Mouse (Mus musculus) myocyte (in vitro differentiated cells): ENCODE data around the gene Brd9. TPM values are rescaled to one million over a fixed set of nuclear protein-coding genes. Genes with fewer than 3 reads are reported as not detected.

ENCODE experiments used
- H3K27me3 ChIP-seq: one replicate; pipeline ENCODE4 v1.6.1; 2011; ENCODE audit not compliant: control insufficient read depth, insufficient read depth, insufficient read length
- H3K36me3 ChIP-seq: one replicate; pipeline ENCODE4 v1.6.1; 2011; ENCODE audit not compliant: control insufficient read depth, insufficient read depth
- H3K4me2 ChIP-seq: one replicate; pipeline ENCODE4 v1.6.1; 2011; ENCODE audit warnings: low read depth, control low read depth
- H3K4me3 ChIP-seq: one replicate; pipeline ENCODE4 v1.5.1; 2011; ENCODE audit warnings: mild to moderate bottlenecking, control low read depth, moderate library complexity
- H3K79me2 ChIP-seq: one replicate; pipeline ENCODE4 v1.6.1; 2011; ENCODE audit not compliant: control insufficient read depth, insufficient read depth
- H3ac ChIP-seq: one replicate; pipeline ENCODE4 v1.6.1; 2011; ENCODE audit not compliant: control insufficient read depth, insufficient read length
- CEBPB ChIP-seq: IDR thresholded peaks from 2 replicates; pipeline ENCODE4 v1.6.1; 2011; ENCODE audit warnings: mild to moderate bottlenecking, moderate library complexity; ENCODE audit not compliant: poor library complexity, insufficient read depth, severe bottlenecking
- E2F4 ChIP-seq: IDR thresholded peaks from one replicate; pipeline ENCODE4 v1.6.1; 2011; ENCODE audit warnings: mild to moderate bottlenecking, control low read depth, moderate library complexity; ENCODE audit not compliant: insufficient read depth
- MAX ChIP-seq: IDR thresholded peaks from one replicate; pipeline ENCODE4 v1.6.1; 2011; ENCODE audit warnings: low read depth, mild to moderate bottlenecking, control low read depth
- MYOD1 ChIP-seq, 3 experiments: IDR thresholded peaks; one replicate each; pipeline ENCODE4 v1.6.1; 2011; ENCODE audit warnings: control low read depth in 2 of 3, low read depth in 2 of 3, mild to moderate bottlenecking in 2 of 3, moderate library complexity in 1 of 3; ENCODE audit not compliant: insufficient read length in 2 of 3, control insufficient read depth in 1 of 3
- MYOG ChIP-seq, 3 experiments: IDR thresholded peaks; one replicate each; pipeline ENCODE4 v1.6.1; 2011; ENCODE audit warnings: control low read depth in 2 of 3, low read depth in 2 of 3, mild to moderate bottlenecking in 2 of 3; ENCODE audit not compliant: insufficient read length in 2 of 3, control insufficient read depth in 1 of 3, insufficient read depth in 1 of 3
- POLR2A ChIP-seq: IDR thresholded peaks from one replicate; pipeline ENCODE4 v1.6.1; 2011; ENCODE audit warnings: low read depth, mild to moderate bottlenecking, control low read depth, moderate library complexity; ENCODE audit not compliant: insufficient read length
- POLR2AphosphoS2 ChIP-seq: IDR thresholded peaks from one replicate; pipeline ENCODE4 v1.6.1; 2011; ENCODE audit warnings: low read depth, control low read depth; ENCODE audit not compliant: insufficient read length
- REST ChIP-seq: IDR thresholded peaks from one replicate; pipeline ENCODE4 v1.6.1; 2011; ENCODE audit warnings: mild to moderate bottlenecking, control low read depth, moderate library complexity; ENCODE audit not compliant: insufficient read depth, insufficient read length
- SRF ChIP-seq: IDR thresholded peaks from one replicate; pipeline ENCODE4 v1.6.1; 2011; ENCODE audit warnings: low read depth; ENCODE audit not compliant: control insufficient read depth, insufficient read length
- TCF12 ChIP-seq: IDR thresholded peaks from one replicate; pipeline ENCODE4 v1.6.1; 2011; ENCODE audit warnings: mild to moderate bottlenecking, control low read depth; ENCODE audit not compliant: poor library complexity, insufficient read depth, severe bottlenecking
- TCF3 ChIP-seq: IDR thresholded peaks from one replicate; pipeline ENCODE4 v1.6.1; 2011; ENCODE audit warnings: low read depth, control low read depth; ENCODE audit not compliant: insufficient read length
- USF1 ChIP-seq: IDR thresholded peaks from one replicate; pipeline ENCODE4 v1.6.1; 2011; ENCODE audit warnings: low read depth, mild to moderate bottlenecking, control low read depth, moderate library complexity
- polyA plus RNA-seq: library from polyadenylated mRNA; unstranded; fragments of >200 nt; fragmentation: generic; extraction: Trizol; gene quantifications from one replicate; pipeline ENCODE4 v1.2.1, GENCODE M21; 2012; ENCODE audit warnings: missing spikeins

Brd9 gene
- polyA plus RNA-seq, 1 experiment: 15.8 TPM

DNA sequence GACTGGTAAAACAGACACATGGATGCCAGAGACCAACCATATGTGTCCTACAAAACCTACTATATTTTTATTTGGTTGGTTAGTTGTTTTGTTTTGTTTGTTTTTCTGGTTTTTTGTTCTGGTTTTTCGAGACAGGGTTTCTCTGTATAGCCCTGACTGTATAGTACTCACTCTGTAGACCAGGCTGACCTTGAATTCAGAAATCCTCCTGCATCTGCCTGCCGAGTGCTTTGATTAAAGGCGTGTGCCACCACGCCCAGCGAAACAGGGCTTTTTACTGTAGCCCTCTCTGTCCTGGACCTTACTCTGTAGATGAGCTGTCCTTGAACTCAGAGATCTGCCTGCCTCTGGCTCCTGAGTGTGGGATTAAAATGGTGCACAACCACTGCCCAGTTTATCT, 1.5 kb downstream of the Brd9 start:
- Histone ChIP-seq H3ac (no peak overlapping the region), H3K4me3 (no peak overlapping the region), H3K4me2 (no peak overlapping the region), H3K79me2 (peaks cover 10% of the 10 kb centered on the region), H3K36me3 (peaks cover 8% of the 10 kb centered on the region), H3K27me3 (no peaks in the 10 kb centered on the region)
- no peak for TF ChIP-seq MYOD1 (IDR thresholded peaks at IDR 0.05; ENCODE audit: control insufficient read depth in 1 of 3, insufficient read length in 2 of 3, low read depth in 2 of 3)
- no peak for TF ChIP-seq REST
- TF ChIP-seq CEBPB: no peak
- no peak for TF ChIP-seq MAX
- TF ChIP-seq MYOG (IDR thresholded peaks at IDR 0.05; ENCODE audit: control insufficient read depth in 1 of 3, insufficient read depth in 1 of 3, insufficient read length in 2 of 3, low read depth in 2 of 3): no peak
- TF ChIP-seq SRF: no peak
- no peak for TF ChIP-seq E2F4
- no peak for TF ChIP-seq POLR2AphosphoS2
- no peak for TF ChIP-seq TCF3
- no peak for TF ChIP-seq USF1
- TF ChIP-seq TCF12: no peak
- TF ChIP-seq POLR2A: no peak

DNA sequence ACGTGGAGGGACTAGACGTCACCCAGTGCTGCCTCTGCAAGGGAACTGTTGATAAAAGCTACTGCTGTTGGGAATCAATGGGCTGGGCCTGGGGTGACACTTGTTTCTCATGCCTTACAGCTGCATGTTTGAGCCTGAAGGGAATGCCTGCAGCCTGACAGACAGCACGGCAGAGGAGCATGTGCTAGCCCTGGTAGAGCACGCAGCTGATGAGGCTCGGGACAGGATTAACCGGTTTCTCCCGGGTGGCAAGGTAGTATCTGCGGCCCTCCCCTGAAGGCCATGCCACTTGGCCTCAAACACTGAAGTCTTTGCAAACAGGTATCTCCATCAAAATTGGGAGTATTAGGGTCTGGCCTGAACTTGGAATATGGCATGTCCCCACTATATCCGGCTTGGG, 7.0 kb downstream of the Brd9 start:
- no peak for TF ChIP-seq E2F4
- no peak for TF ChIP-seq MYOG (IDR thresholded peaks at IDR 0.05; ENCODE audit: control insufficient read depth in 1 of 3, insufficient read depth in 1 of 3, insufficient read length in 2 of 3, low read depth in 2 of 3)
- no peak for TF ChIP-seq TCF12
- TF ChIP-seq USF1: no peak
- no peak for TF ChIP-seq MYOD1 (IDR thresholded peaks at IDR 0.05; ENCODE audit: control insufficient read depth in 1 of 3, insufficient read length in 2 of 3, low read depth in 2 of 3)
- TF ChIP-seq TCF3: no peak
- no peak for TF ChIP-seq MAX
- no peak for TF ChIP-seq POLR2AphosphoS2
- no peak for TF ChIP-seq REST
- TF ChIP-seq CEBPB: no peak
- TF ChIP-seq POLR2A: no peak
- TF ChIP-seq SRF: no peak

DNA sequence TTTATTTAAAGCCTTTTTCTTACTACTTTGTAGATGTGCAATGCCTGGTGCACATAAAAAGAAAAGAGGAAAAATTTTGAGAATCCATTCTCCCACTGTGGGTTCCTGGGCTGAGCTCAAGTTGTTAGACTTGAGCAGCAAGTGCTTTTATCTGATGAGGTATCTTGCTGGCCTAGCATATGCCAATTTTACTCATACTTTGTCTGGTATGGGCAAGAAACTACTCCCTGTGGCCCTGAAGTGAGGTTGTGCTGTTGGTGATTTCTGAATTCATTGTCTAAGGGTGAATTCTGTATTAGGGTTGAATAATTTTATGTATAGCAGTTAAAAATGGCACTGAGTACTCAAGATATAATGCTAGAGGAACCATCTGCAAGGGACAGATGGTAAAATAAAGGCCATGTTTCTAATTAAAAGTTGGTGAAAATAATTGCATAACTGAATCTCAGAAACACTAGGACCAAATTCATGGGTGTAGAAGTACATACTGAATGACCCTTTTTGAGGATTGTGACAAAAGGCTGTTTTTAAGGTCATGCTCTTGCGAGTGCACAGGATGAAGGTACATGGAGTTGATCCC, 16.0 kb downstream of the Brd9 start:
- Histone ChIP-seq H3K79me2 (no peaks in the 10 kb centered on the region), H3K27me3 (no peaks in the 10 kb centered on the region), H3K4me3 (no peak overlapping the region), H3ac (no peak overlapping the region), H3K36me3 (peaks cover 18% of the 10 kb centered on the region), H3K4me2 (no peak overlapping the region)
- TF ChIP-seq TCF3: no peak
- TF ChIP-seq MYOD1 (IDR thresholded peaks at IDR 0.05; ENCODE audit: control insufficient read depth in 1 of 3, insufficient read length in 2 of 3, low read depth in 2 of 3): no peak
- TF ChIP-seq REST: no peak
- no peak for TF ChIP-seq POLR2AphosphoS2
- no peak for TF ChIP-seq SRF

More for the DNA sequence above, 7.0 kb downstream of the Brd9 start:
- Histone ChIP-seq H3K4me2 (no peak overlapping the region), H3K27me3 (no peaks in the 10 kb centered on the region), H3K36me3 (peaks cover 5% of the 10 kb centered on the region), H3K79me2 (no peaks in the 10 kb centered on the region), H3ac (no peak overlapping the region), H3K4me3 (no peak overlapping the region)

DNA sequence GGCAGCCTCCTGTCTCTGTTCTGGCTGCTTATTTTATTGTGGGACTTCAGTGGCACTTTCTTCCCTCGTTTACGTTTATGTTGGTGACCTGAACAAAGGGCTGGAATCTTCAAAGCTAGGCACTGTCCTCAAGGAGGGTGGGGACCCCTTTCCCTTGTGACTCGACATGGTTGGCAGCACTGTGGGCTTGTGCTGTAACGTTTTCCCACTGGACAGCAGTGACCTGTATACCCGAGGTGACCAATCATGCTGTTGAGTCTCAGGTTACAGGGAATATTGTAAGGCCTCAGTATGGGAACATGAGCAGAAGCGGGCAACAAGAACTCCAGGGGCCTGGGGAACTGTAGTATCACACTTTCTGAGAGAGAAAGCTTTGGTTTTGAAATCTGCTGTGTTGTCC, 17.1 kb downstream of the Brd9 start:
- Histone ChIP-seq H3K27me3 (no peaks in the 10 kb centered on the region), H3K79me2 (no peaks in the 10 kb centered on the region), H3K4me2 (no peak overlapping the region), H3K36me3 (peaks cover 22% of the 10 kb centered on the region), H3K4me3 (no peak overlapping the region), H3ac (no peak overlapping the region)
- TF ChIP-seq MAX (no peak), REST (no peak), SRF (no peak), TCF12 (no peak), USF1 (no peak), CEBPB (no peak), TCF3 (no peak), POLR2A (no peak), MYOG (IDR thresholded peaks at IDR 0.05; ENCODE audit: control insufficient read depth in 1 of 3, insufficient read depth in 1 of 3, insufficient read length in 2 of 3, low read depth in 2 of 3) (no peak), MYOD1 (IDR thresholded peaks at IDR 0.05; ENCODE audit: control insufficient read depth in 1 of 3, insufficient read length in 2 of 3, low read depth in 2 of 3) (no peak), E2F4 (no peak), POLR2AphosphoS2 (no peak)

DNA sequence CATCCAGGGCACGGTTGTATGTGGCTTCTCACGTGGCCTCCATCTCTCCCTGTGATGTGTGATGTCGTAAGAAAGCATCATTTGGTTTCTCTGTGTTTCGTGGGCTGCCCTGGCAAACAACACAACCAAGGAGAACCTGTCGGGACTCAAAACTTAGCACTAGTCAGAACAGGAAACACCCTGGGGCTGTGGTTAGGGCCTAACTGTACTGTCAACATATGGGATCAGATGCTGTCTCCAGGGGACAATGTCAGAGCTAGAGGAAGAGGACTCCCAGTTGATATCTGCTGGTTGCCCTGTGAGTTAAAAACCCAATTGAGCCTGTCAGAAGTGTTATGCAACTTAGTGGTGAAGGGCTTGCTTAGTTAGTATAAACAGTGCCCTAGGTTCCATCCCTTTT, 17.9 kb downstream of the Brd9 start:
- H3K79me2 ChIP-seq: no peaks in the 10 kb centered on the region
- peaks cover 23% of the 10 kb centered on the region for H3K36me3 ChIP-seq
- H3K4me2 ChIP-seq: no peak overlapping the region
- no peak overlapping the region for H3ac ChIP-seq
- H3K27me3 ChIP-seq: no peaks in the 10 kb centered on the region
- no peak overlapping the region for H3K4me3 ChIP-seq
- no peak for TF ChIP-seq POLR2A
- TF ChIP-seq USF1: no peak
- TF ChIP-seq TCF3: no peak
- no peak for TF ChIP-seq MYOD1 (IDR thresholded peaks at IDR 0.05; ENCODE audit: control insufficient read depth in 1 of 3, insufficient read length in 2 of 3, low read depth in 2 of 3)
- TF ChIP-seq POLR2AphosphoS2: no peak
- no peak for TF ChIP-seq MYOG (IDR thresholded peaks at IDR 0.05; ENCODE audit: control insufficient read depth in 1 of 3, insufficient read depth in 1 of 3, insufficient read length in 2 of 3, low read depth in 2 of 3)
- TF ChIP-seq SRF: no peak
- no peak for TF ChIP-seq CEBPB
- TF ChIP-seq E2F4: no peak
- no peak for TF ChIP-seq REST
